ENCODE assay signal across 1 mouse cellular context in the genomic region with DNA sequence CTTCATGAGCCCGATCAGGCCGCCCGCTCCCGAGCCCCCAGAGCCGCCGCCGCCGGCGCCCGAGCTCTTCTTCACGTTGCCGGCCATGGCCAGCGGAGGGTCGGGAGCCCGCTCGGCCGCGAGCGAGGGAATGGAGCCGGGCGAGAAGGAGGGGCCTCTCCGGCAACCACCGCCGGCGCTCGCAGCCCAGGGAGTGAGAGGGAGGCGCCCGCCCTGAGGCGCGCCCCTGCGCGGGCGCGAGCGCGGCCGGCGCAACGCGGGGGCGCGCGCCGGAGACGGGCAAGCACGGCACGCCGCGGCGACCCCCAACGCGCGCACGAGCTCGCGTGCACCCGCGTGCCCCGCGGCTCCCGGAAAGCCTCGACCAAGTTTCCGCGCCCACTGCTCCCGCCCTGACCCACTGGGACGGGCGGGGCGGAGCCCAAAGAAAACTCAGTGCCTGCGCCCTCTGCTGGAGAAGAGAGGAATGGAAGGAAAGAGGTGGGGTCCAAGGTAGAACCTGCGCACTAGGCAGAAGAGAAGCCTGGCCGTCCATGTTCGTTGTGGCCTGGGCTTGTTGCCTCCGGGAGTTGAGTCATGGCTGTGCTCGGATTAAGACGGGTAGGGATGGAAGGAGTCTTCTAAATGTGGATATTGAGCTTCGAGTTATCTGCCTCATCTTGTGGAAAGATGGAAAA.
TF ChIP-seq lines count a peak whose summit lies in the region.

A gene (minus strand): TSS at position 248 of the 677 bp plus-strand sequence.

TF ChIP-seq in MEL, 35 proteins besides CTCF, POLR2A, EP300 and RAD21 (continued from another document):
- TF ChIP-seq ZMIZ1 (IDR thresholded peaks at IDR 0.05; ENCODE audit: low read depth, low read length), result peak; percentile 57; the same call in 1 of the 2 replicates
- TF ChIP-seq SMC3 (IDR thresholded peaks at IDR 0.05; ENCODE audit: low read depth, low read length), result peak; percentile 74
- TF ChIP-seq ZC3H11A (IDR thresholded peaks at IDR 0.05; ENCODE audit: low read depth, low read length), result no peak; the same call in 1 of the 2 replicates
- peak; percentile 85 for TF ChIP-seq POLR2AphosphoS2 (IDR thresholded peaks at IDR 0.05; ENCODE audit: low read length)
- peak; percentile 95 for TF ChIP-seq MAZ (IDR thresholded peaks at IDR 0.05; ENCODE audit: low read depth, low read length)
- TF ChIP-seq GABPA (IDR thresholded peaks at IDR 0.05; ENCODE audit: low read depth, low read length), result no peak
- no peak for TF ChIP-seq ZNF384 (IDR thresholded peaks at IDR 0.05; ENCODE audit: low read depth, low read length)
- no peak; the same call in 1 of the 2 replicates for TF ChIP-seq POLR2AphosphoS5 (IDR thresholded peaks at IDR 0.05; ENCODE audit: borderline replicate concordance, low read depth, low read length)
- TF ChIP-seq GATA1 (IDR thresholded peaks at IDR 0.05; ENCODE audit: low read depth, low read length), result no peak
- TF ChIP-seq USF2 (IDR thresholded peaks at IDR 0.05; ENCODE audit: borderline replicate concordance in 1 of 2, insufficient read depth in 1 of 2, low read depth in 1 of 2, low read length in 2 of 2), result no peak
- TF ChIP-seq TCF12 (IDR thresholded peaks at IDR 0.05; ENCODE audit: low read depth, low read length), result peak; percentile 51
- TF ChIP-seq SIN3A (IDR thresholded peaks at IDR 0.05; ENCODE audit: low read length), result peak; percentile 84
- TF ChIP-seq KAT2A (conservative IDR thresholded peaks at IDR 0.05; ENCODE audit: low read depth, low read length), result no peak; the same call in 1 of the 2 replicates
- 0 out of 2 replicates have a peak, but pooled peaks have one; percentile 66 for TF ChIP-seq ELF1 (IDR thresholded peaks at IDR 0.05; ENCODE audit: low read depth, low read length)
